Mouse (Mus musculus): Measurements from ENCODE around the gene Gm17651.

Gm17651 gene
- long read RNA-seq, experiment 1, partial matches to known transcripts, result 0 of 1 reads
- long read RNA-seq, experiment 1, other reads (novel, unspliced or antisense), result 1 of 1 reads
- long read RNA-seq, experiment 2, result 0 reads

- intact Hi-C loops (cut with DNase I), result no loop called here
Measured at GRCm38 (mm10) chr3:97674644-97675110, at the start of gene Gm17651. Gene Gm17651, minus strand, starts transcription at chr3:97674694.

DNA sequence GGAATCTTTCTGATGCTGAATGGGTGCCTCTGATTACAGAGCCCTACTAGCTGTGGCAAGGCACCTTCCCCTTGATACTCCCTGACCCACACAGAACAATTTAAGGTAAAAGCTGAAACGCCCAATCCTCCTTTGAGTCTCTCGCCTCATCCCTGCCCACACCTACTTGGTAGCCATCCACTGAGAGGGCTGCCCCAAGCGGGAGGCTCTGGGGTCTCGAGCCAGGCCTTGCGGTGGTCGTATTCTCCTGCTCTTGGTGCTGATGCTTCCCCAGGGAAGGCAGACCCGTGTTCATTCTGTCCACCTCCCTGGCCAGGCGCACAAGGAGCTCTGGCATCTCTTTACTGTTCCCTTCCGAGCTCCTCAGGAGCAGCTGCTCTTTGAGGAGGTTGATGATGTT is 44.6 kb upstream of the Gm17651 start:
- intact Hi-C loops (cut with DNase I), result no loop called here

- intact Hi-C loops (cut with DNase I), result no loop called here
Measured at GRCm38 (mm10) chr3:97715922-97716321, 41.4 kb upstream of the Gm17651 start.

DNA sequence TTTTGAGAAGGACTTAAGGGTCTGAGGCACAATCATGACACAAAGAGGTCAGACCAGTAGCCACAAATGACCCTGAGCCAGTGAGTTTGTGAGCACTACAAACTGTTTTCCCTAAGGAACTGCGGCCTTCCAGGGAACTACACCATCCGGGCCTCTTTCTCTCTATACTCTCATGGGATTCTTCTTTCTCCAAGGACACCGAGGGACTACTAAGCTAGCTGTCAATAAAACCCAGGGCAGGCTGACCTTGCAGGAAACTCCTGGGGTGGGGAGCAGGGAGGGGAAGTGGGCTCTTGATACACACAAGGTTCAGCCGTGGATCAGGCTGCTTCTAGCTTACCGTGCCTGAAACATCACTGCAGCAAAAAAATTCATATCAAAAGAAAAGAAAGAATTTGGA is 36.4 kb upstream of the Gm17651 start:
- intact Hi-C loops (cut with DNase I), result no loop called here

GRCm38 (mm10) chr3:97710134-97710533 is 35.6 kb upstream of the Gm17651 start:
- intact Hi-C loops (cut with DNase I), result no loop called here

DNA sequence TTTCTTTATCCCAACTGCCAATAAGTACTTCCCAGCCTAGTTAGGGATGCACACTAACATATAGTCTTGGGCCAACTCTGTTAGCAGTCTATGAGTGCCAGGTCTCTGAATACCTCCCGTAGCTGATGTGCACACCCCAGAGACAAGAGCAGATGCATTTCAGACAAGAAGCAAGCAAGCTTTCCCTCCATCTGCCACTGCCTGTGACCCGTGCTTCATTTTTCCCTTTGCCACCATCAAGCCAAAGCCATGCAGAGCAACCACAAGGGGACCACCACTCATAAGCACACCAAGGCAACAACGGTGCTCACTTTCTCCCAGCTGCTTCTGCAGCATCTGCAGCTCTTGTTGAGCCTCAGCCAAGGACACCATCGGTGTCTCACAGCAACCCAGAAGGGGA is 32.1 kb upstream of the Gm17651 start:
- intact Hi-C loops (cut with DNase I), result no loop called here

- intact Hi-C loops (cut with DNase I), result no loop called here
Measured at GRCm38 (mm10) chr3:97705508-97705907, 31.0 kb upstream of the Gm17651 start.

GRCm38 (mm10) chr3:97702448-97703080 is 28.1 kb upstream of the Gm17651 start:
- intact Hi-C loops (cut with DNase I), result no loop called here

GRCm38 (mm10) chr3:97701198-97701597 is 26.7 kb upstream of the Gm17651 start:
- intact Hi-C loops (cut with DNase I), result no loop called here

DNA sequence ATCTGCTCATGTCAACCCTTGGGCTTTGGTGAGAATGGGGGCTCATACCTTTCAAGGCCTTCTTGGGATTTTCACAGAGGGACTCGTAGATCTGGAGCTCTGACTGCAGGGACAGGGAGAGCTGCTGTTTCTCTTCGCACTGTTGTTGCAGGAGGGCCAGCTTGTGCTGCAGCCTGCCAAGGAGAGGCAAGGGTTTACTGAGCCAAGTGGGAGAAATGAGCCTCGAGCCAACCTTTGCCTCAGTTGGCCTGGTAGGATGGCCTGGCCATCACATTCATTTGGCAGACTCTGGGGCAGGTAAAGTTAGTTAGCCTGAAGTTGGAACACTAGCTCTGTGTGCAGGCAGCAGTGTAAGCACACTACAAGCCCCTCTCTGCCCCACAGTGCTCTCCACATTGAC is 24.6 kb upstream of the Gm17651 start:
- intact Hi-C loops (cut with DNase I), result no loop called here

GRCm38 (mm10) chr3:97697291-97697690 is 22.8 kb upstream of the Gm17651 start:
- intact Hi-C loops (cut with DNase I), result no loop called here

GRCm38 (mm10) chr3:97696866-97697265 is 22.4 kb upstream of the Gm17651 start:
- intact Hi-C loops (cut with DNase I), result no loop called here

DNA sequence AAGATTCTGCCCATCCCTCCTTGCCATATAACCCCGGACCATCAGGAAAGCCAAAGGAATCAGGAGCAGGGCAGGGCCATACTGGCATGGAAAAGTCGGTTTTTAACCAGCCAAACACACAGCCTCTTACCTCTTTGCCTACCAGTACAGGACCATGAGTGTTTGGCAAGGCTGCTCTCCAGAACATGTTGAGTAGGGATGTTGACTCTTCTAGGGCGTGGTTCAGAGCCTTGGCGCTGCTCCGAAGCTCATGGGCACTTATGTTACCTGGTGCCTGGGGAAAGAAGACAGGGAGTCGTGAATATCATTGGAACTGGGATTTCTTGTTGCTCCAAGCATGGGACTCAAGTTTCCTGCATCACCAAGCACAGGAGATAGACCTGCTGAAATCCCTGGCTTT is 19.3 kb upstream of the Gm17651 start:
- intact Hi-C loops (cut with DNase I), result no loop called here

DNA sequence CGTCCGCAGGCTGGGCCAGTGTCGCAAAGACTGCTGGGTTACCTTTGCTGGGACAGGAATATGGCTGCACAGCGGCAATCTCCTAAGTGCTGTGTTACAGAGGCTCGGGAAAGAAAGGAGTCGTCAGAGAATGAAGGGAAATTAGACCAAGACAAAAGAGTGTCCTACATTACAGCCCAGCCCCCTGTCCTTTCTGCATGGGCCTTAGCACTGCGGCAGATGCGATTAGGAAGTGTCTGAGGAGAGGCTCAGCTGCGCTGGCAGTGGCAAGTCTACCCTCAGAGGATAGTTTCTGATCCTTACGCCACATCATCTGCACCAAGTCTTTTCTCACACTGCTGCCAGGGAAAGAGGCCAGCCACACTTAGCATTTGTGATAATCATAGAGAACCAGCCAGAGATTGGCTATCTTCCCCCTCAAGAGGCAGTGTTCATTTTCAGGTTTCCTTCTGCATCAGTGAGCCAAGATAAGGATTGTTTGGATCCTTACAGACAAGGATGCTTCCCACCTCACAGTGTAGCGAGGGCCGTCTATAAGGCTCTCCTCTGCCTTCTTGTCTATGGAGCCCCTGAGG is 17.0 kb upstream of the Gm17651 start:
- intact Hi-C loops (cut with DNase I), result no loop called here

GRCm38 (mm10) chr3:97690590-97690989 is 16.1 kb upstream of the Gm17651 start:
- intact Hi-C loops (cut with DNase I), result no loop called here

GRCm38 (mm10) chr3:97689289-97689688 is 14.8 kb upstream of the Gm17651 start:
- intact Hi-C loops (cut with DNase I), result no loop called here

DNA sequence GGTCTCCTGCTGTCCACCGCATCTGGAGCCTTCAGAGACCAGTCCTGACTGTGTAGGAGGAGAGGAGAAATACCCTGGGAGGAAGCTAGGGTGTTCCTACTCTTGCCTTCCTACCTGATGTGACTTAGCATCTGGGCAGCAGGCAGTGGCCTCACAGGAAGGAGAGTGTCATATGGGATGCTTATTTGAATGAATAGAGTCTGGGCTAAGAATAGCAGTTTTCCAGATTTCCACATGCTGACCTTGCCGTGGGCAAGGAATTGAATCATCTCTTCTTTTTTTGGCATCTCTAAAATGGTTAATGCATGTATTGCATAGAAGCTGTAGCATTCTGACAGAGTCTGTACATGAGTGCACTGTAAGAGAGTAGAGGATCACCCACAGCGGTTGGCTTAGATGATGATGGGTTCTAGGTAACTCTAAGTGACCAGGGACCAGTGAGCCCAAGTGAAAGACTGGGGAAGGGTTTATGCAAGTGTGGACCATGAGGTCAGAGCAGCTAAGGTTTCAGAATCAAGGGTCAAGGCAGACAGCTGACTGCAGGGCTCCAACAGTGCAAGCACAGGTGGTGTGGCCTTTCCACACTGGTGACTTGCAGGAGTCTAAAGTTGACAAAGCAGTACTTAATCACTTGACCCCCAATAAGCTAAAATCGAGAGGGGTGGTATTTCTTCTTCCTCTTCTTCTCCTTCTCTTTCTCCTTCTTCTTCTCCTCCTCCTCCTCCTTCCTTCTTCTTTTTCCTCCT is 12.1 kb upstream of the Gm17651 start:
- intact Hi-C loops (cut with DNase I), result no loop called here

DNA sequence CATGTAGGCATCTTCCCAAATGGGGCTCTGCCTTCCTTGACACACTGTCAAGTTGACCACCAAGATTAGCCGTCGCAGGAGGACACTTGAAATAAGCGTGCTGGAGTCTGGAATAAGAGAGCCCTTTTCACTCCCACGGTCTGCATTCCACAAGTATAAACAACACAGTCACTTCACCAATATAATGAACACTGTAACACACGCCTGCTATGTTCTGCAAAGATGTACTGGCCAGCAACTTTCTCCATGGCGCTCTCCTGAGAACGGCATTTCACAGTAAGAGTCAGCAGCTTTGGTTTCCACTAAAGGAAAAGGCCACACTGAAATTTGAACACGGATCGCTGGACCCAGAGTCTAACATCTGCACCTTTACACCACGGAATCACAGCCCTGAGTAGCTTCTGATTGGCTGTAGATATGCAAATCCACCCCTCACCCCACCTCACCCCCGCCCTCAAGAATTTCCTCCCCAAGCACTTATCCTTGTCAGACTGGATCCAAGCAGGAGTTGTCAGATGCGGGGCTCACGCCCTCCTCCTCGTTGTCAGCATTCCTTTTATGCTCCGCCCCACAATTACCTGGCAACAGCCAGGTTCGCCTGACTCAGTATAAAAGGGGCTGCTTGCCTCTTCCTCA is 9.2 kb upstream of the Gm17651 start:
- intact Hi-C loops (cut with DNase I), result loop anchor here (2.0 kb wide), 1 partner anchor 195 kb away; no protein-coding TSS in a partner anchor

- intact Hi-C loops (cut with DNase I), result loop anchor here (2.0 kb wide), 1 partner anchor 196 kb away; no protein-coding TSS in a partner anchor
Measured at GRCm38 (mm10) chr3:97682576-97682975, 8.1 kb upstream of the Gm17651 start.

- intact Hi-C loops (cut with DNase I), result loop anchor here (2.0 kb wide), 1 partner anchor 197 kb away; no protein-coding TSS in a partner anchor
Measured at GRCm38 (mm10) chr3:97682159-97682502, 7.6 kb upstream of the Gm17651 start.

GRCm38 (mm10) chr3:97681321-97682158 is 7.0 kb upstream of the Gm17651 start:
- intact Hi-C loops (cut with DNase I), result loop anchor here (2.0 kb wide), 1 partner anchor 197 kb away; no protein-coding TSS in a partner anchor
